Mouse (Mus musculus): ENCODE data around the gene Cdk10.

The Cdk10 gene

GRCm38 (mm10) chr8:123271901-123272300, 47.3 kb downstream of the Cdk10 start:
- DNase-seq (ENCODE audit: low read depth, low spot score), result no peak

DNA sequence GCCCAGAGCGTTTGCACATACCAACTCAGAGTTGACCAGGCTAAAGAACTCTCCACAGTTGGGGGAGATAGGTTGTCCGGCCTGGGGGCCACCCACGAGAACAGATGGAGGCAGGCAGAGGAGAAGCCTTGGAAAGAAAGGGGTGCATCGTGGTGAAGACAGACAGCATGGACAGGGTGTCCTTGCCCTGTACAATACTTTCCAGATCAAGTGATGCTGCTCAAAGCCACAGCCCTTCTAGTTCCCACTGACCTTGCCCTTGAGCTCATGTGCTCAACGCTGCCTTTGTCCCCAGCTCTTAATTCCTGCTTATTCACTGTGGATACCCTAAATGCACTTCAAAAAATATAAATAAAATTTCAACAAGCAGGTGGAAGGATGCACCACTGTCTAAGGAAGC, 49.8 kb downstream of the Cdk10 start:
- DNase-seq (ENCODE audit: low read depth, low spot score), result no peak

DNA sequence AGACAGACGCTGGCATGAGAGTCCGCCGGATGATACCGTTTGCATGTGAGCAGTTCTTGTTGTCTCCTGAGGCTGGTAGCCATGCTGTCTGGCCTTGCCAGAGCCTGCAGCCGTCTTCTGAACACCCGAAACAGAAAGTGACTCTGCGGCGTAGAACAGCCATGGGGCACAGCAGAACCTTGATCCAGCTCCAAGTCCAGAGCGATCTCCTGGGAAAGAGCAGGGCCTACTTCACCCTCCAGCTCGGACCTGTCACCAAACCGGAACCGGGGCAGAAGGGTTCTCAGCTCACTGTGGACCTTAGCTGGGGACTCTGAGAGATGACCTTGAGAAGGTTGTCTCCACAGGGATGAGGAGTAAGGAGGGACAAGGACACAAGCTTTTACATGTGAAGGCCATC, 50.5 kb downstream of the Cdk10 start:
- no peak for DNase-seq (ENCODE audit: low read depth, low spot score)

DNA sequence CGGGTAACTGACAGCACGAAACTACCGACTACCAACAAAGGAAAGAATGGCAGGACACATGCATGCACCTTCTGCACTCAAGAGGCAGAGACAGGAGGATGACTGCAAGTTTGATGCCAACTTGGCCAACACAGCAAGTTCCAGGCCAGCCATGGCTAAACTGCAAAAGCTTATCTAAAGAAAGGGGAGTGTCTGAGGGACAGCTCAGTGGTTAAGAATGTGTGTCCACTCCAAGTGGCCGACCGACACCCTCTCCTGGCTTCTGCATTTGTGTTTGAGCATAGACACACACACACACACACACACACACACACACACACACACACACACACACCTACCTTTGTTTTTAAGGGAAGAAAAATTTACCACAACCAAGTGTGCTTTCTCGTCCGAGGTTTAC, 53.8 kb downstream of the Cdk10 start:
- DNase-seq (ENCODE audit: low read depth, low spot score), result no peak

DNA sequence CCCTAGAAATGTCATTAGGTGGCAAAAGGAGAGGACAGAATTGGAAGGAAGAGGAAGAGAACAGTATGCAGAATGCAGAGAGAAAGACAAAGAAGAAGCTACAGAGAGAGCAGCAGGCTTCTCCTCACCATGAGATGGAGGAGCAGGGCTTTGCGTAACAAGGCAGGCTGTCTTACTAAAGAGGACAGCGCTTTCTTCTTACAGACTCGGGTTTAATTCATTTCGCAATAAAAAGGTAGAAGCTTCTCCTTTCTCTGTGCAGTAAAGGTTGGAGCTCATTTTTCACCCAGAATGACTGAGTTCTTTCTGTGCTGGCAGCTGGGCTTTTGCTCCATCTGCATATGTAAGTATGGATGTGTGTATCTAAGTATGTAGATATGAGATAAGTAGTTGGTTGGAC, 55.2 kb downstream of the Cdk10 start:
- no peak for DNase-seq (ENCODE audit: low read depth, low spot score)

- no peak for DNase-seq (ENCODE audit: low read depth, low spot score)
Measured at GRCm38 (mm10) chr8:123280302-123281094, 55.9 kb downstream of the Cdk10 start.
